Mouse (Mus musculus) megakaryocyte, embryonic 14.5 days (primary cell): ENCODE data around the gene Scgb3a1.

ENCODE experiments used
- FLI1 ChIP-seq: IDR thresholded peaks from 2 replicates; pipeline ENCODE4 v1.6.1; 2012; ENCODE audit warnings: low read length, inconsistent platforms, mixed read lengths
- GATA1 ChIP-seq: IDR thresholded peaks from 3 replicates; pipeline ENCODE4 v1.6.1; 2012; ENCODE audit warnings: mixed read lengths, low read length, inconsistent platforms, borderline replicate concordance

DNA sequence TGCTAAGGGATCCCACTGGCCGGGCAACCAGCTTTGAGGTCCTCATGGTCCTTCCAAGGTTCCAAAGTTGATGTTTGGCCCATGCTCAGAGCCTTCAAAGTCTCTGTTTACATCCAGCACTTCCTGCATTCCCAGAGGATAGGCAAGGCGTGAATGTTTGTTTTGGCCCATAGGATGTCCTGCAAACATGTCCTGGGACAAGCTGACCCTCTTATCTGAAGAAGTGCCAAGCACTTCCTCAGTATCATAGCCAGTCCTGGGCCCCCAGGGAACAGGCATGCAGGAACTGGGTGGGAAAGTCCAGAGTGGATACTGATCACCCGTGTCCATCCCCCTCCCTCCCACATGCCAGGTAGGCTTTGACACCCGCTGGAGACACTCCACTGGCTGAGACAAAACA lies 5.3 kb upstream of the Scgb3a1 start:
- no peak for TF ChIP-seq FLI1
- TF ChIP-seq GATA1, result no peak
